Mouse (Mus musculus) forebrain, embryonic 14.5 days (tissue): ENCODE data around the gene Ntrk2. TPM values are rescaled to one million over a fixed set of nuclear protein-coding genes. Genes with fewer than 3 reads are reported as not detected.
A peak's percentile ranks its signal among the peaks of the same experiment; 100 is the strongest.

ENCODE experiments used
- ATAC-seq: fragments of 200-750 bp; cut with Nextera tagmentation; 2 replicates; pipeline ENCODE4 v1.8.0; 2017; ENCODE audit warnings: mild to moderate bottlenecking, moderate library complexity
- DNase-seq: peaks from one replicate; pipeline ENCODE4 v3.0.0-alpha.2; 2015; ENCODE audit warnings: low spot score
- H3K27ac ChIP-seq: fragments of 300-500 bp; sonication (generic); 2 replicates; pipeline ENCODE4 v1.5.1; 2014; ENCODE audit warnings: low read depth, mild to moderate bottlenecking, control low read depth, low read length, moderate library complexity
- H3K27me3 ChIP-seq: fragments of 300-500 bp; sonication (generic); replicated peaks from 2 replicates; pipeline ENCODE4 v1.6.1; 2014; ENCODE audit warnings: low read length, control low read depth, mixed read lengths; ENCODE audit not compliant: control insufficient read depth, insufficient read depth
- H3K36me3 ChIP-seq: fragments of 300-500 bp; sonication (generic); 2 replicates; pipeline ENCODE4 v1.6.1; 2014; ENCODE audit warnings: low read length, control low read depth; ENCODE audit not compliant: control insufficient read depth, insufficient read depth
- H3K4me1 ChIP-seq: fragments of 300-500 bp; sonication (generic); 2 replicates; pipeline ENCODE4 v1.6.1; 2014; ENCODE audit warnings: antibody characterized with exemption, low read length, control low read depth; ENCODE audit not compliant: control insufficient read depth, insufficient read depth
- H3K4me2 ChIP-seq: fragments of 300-500 bp; sonication (generic); 2 replicates; pipeline ENCODE4 v1.6.1; 2014; ENCODE audit warnings: mild to moderate bottlenecking, control low read depth, low read length
- H3K4me3 ChIP-seq: fragments of 300-500 bp; sonication (generic); 2 replicates; pipeline ENCODE4 v1.5.1; 2014; ENCODE audit warnings: low read depth, low read length, control low read depth
- H3K9ac ChIP-seq: fragments of 300-500 bp; sonication (generic); 2 replicates; pipeline ENCODE4 v1.6.1; 2014; ENCODE audit warnings: mild to moderate bottlenecking, low read length, control low read depth, moderate library complexity
- H3K9me3 ChIP-seq: fragments of 300-500 bp; sonication (generic); replicated peaks from 2 replicates; pipeline ENCODE4 v1.6.1; 2016; ENCODE audit warnings: low read length, control low read depth, mixed read lengths; ENCODE audit not compliant: control insufficient read depth
- WGBS: fragments of 180-500 bp; shearing (Covaris S2); extraction: QIAGEN DNeasy Blood & Tissue Kit; methylation state at CpG from one replicate; pipeline ENCODE4 v1.1.7; 2014; 5-methylcytosine and 5-hydroxymethylcytosine counted together
- polyA plus RNA-seq: library from polyadenylated mRNA; unstranded; fragments of >200 nt; fragmentation: Nextera tagmentation; extraction: Ambion mirVana; gene quantifications from 2 replicates; pipeline ENCODE4 v1.2.1, GENCODE M21; 2014

Gene Ntrk2
- polyA plus RNA-seq, 1 experiment from 2014 or later: 49.9 TPM

GRCm38 (mm10) chr13:59080468-59080867 lies 274.1 kb downstream of the Ntrk2 start:
- no peak overlapping the region for H3K27ac ChIP-seq

DNA sequence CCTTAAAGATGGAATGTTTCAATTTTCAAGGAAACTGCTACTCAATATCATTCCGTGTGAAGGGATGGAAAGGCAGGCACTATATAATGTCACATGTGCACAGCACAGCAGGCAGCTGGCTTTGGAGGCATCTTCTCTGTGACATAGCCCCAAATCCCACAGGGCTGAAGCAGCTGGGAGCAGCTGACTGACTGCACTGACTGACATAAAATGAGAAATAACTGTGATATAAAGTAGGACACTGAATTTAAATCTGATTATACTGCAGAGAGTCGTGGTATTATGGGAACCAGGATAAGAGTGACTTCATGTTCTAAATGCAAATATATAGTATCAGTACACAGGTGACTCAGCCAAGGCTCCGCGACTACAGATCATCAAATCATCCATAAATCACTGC lies 282.6 kb downstream of the Ntrk2 start:
- no peak overlapping the region for H3K27ac ChIP-seq
- no peak overlapping the region for H3K9ac ChIP-seq
- DNase-seq (no peak), ATAC-seq (no peak)
- peaks cover 25% of the 10 kb centered on the region for H3K4me1 ChIP-seq
- no peaks in the 10 kb centered on the region for H3K36me3 ChIP-seq
- no peaks in the 10 kb centered on the region for H3K9me3 ChIP-seq
- H3K4me3 ChIP-seq: no peak overlapping the region
- no peak overlapping the region for H3K4me2 ChIP-seq
- no peaks in the 10 kb centered on the region for H3K27me3 ChIP-seq
- WGBS: 79% methylated on average over 4 of the region's 4 CpGs

More at GRCm38 (mm10) chr13:59080468-59080867, 274.1 kb downstream of the Ntrk2 start:
- Histone ChIP-seq H3K4me2 (no peak overlapping the region), H3K27me3 (no peaks in the 10 kb centered on the region), H3K9me3 (no peaks in the 10 kb centered on the region), H3K9ac (no peak overlapping the region), H3K4me3 (no peak overlapping the region), H3K36me3 (no peaks in the 10 kb centered on the region), H3K4me1 (peaks cover 13% of the 10 kb centered on the region)
- ATAC-seq: peak; percentile 55; the same call in 1 of the 2 replicates
- 23% methylated on average over 5 of the region's 5 CpGs for WGBS
- peak; percentile 66 for DNase-seq

DNA sequence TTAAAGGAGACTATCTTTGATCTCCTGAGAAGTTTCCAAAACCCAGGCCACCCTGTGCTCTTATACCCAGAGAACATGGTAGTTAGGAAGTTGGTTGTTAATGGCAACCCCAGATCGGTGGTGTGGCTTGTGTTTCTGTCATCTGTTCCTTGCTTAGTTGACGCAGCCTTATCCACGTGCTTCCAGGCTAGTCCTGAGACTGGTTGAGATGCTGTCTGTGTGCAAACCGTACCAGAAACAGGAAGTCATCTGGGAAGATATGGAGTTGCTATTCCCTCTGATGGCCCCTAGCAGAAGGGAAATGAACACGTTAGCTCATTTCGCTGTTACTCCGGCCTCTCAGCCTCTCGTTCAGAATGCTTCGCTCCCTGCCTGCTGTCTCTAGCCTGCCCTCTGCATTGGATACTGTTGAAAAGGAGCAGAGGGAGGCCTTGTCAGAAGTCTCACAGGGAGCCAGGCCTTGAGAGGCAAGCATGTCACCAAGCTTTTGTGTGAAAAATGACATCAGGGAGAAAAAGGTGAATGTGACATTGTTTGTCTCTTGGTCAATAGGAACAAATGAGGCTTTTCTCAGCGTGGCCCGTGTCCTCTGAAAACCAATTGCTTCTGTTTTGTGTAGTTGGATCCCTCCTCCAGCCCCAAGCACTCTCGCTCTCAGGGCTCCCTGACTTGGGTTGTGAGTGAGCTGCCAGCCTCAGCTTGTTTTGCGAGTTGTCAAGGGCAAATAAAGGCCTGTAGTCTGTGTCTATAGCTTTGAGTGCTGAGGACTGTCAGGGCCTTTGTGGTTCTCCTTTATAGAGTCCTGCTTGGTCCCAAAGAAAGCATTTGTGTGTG lies 285.0 kb downstream of the Ntrk2 start:
- peak; percentile 77 for ATAC-seq
- H3K27me3 ChIP-seq: 0 out of 2 replicates have a peak, but pooled peaks cover 2% of the 10 kb centered on the region
- 6% methylated on average over 13 of the region's 13 CpGs for WGBS
- H3K9ac ChIP-seq: peak overlapping the region; percentile 25; the same call in 1 of the 2 replicates
- H3K4me3 ChIP-seq: no peak overlapping the region
- H3K36me3 ChIP-seq: no peaks in the 10 kb centered on the region
- H3K4me2 ChIP-seq: no peak overlapping the region
- peak overlapping the region; percentile 94 for H3K27ac ChIP-seq
- H3K4me1 ChIP-seq: peaks cover 35% of the 10 kb centered on the region
- no peaks in the 10 kb centered on the region for H3K9me3 ChIP-seq
- peak; percentile 92 for DNase-seq

DNA sequence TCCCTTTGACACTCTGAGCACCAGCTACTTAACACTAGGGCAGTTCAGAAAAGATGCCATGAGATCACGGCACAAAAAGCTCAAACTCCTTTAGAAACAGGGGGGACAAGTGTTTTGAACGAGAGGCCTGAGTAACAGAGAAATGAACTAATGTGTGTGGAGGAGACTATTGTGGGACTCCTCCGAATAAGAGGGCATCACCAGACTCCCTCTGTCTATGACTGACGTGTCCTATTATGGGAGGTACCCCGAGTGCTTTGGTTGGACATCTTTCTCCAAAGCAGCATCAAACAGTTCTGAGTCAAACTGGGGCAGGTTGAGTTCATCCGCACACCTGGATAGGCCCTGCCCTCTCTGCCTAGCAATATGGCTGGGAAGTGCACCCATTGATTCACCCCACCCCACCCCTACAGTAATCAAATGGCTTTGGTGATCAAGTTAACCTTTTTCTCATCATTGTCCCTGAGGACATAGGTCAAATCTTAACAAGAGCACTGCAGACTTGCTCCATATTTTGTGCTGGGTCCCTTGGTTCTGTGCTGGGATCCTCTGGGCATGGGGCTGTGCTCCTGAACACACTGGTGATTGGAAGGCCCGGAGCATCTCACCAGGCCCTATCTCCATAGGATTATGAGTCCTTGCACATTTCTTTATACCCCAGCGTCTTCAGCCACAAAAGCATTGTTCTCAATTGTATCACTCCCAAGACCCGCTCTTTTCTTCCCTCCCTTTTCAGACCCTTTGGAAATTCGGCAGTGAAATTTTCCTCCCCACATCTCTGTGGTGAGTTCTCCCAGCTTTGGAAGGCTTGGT lies 285.9 kb downstream of the Ntrk2 start:
- ATAC-seq (peak; percentile 43), DNase-seq (no peak)
- Histone ChIP-seq H3K36me3 (no peaks in the 10 kb centered on the region), H3K27me3 (0 out of 2 replicates have a peak, but pooled peaks cover 2% of the 10 kb centered on the region), H3K27ac (peak overlapping the region; percentile 94), H3K4me1 (peaks cover 35% of the 10 kb centered on the region), H3K9me3 (no peaks in the 10 kb centered on the region), H3K4me3 (no peak overlapping the region), H3K9ac (no peak overlapping the region; the same call in 1 of the 2 replicates), H3K4me2 (peak overlapping the region; percentile 23; the same call in 1 of the 2 replicates)
- 12% methylated on average over 10 of the region's 10 CpGs for WGBS

GRCm38 (mm10) chr13:59092858-59093154 lies 286.4 kb downstream of the Ntrk2 start:
- 3% methylated on average over 4 of the region's 4 CpGs for WGBS
- peak overlapping the region; percentile 94 for H3K27ac ChIP-seq
- H3K36me3 ChIP-seq: no peaks in the 10 kb centered on the region
- no peak overlapping the region; the same call in none of the 2 replicates for H3K9ac ChIP-seq
- H3K4me2 ChIP-seq: peak overlapping the region; percentile 23; the same call in 1 of the 2 replicates
- DNase-seq (peak; percentile 94), ATAC-seq (peak; percentile 90)
- 0 out of 2 replicates have a peak, but pooled peaks cover 2% of the 10 kb centered on the region for H3K27me3 ChIP-seq
- no peaks in the 10 kb centered on the region for H3K9me3 ChIP-seq
- H3K4me3 ChIP-seq: no peak overlapping the region
- peaks cover 35% of the 10 kb centered on the region for H3K4me1 ChIP-seq

- H3K4me3 ChIP-seq: no peak overlapping the region
- H3K9me3 ChIP-seq: no peaks in the 10 kb centered on the region
- DNase-seq (no peak), ATAC-seq (no peak)
- WGBS: 75% methylated on average over 7 of the region's 7 CpGs
- peaks cover 35% of the 10 kb centered on the region for H3K4me1 ChIP-seq
- H3K36me3 ChIP-seq: no peaks in the 10 kb centered on the region
- H3K27ac ChIP-seq: no peak overlapping the region
- 0 out of 2 replicates have a peak, but pooled peaks cover 2% of the 10 kb centered on the region for H3K27me3 ChIP-seq
- H3K4me2 ChIP-seq: no peak overlapping the region
- H3K9ac ChIP-seq: no peak overlapping the region
Observed at GRCm38 (mm10) chr13:59094722-59095121, 288.4 kb downstream of the Ntrk2 start.

- Histone ChIP-seq H3K4me1 (peaks cover 34% of the 10 kb centered on the region), H3K27me3 (0 out of 2 replicates have a peak, but pooled peaks cover 2% of the 10 kb centered on the region), H3K9ac (peak overlapping the region; percentile 21; the same call in 1 of the 2 replicates), H3K9me3 (no peaks in the 10 kb centered on the region), H3K36me3 (no peaks in the 10 kb centered on the region), H3K4me2 (no peak overlapping the region), H3K4me3 (no peak overlapping the region), H3K27ac (no peak overlapping the region)
- ATAC-seq: no peak
- no peak for DNase-seq
- WGBS: 43% methylated on average over 10 of the region's 10 CpGs
Observed at GRCm38 (mm10) chr13:59095811-59096391, 289.5 kb downstream of the Ntrk2 start.

GRCm38 (mm10) chr13:59100086-59100485 lies 293.7 kb downstream of the Ntrk2 start:
- H3K36me3 ChIP-seq: no peaks in the 10 kb centered on the region
- H3K4me3 ChIP-seq: no peak overlapping the region
- H3K9ac ChIP-seq: no peak overlapping the region
- ATAC-seq (no peak), DNase-seq (no peak)
- H3K27ac ChIP-seq: no peak overlapping the region
- no peaks in the 10 kb centered on the region for H3K9me3 ChIP-seq
- WGBS: 44% methylated on average over 10 of the region's 10 CpGs
- H3K4me1 ChIP-seq: peaks cover 4% of the 10 kb centered on the region; the same call in 1 of the 2 replicates
- H3K27me3 ChIP-seq: 0 out of 2 replicates have a peak, but pooled peaks cover 2% of the 10 kb centered on the region
- no peak overlapping the region for H3K4me2 ChIP-seq
